Mouse (Mus musculus) small intestine, adult 2 months (tissue): ENCODE measurements around the gene Rabep1.

Experiments used
- CTCF ChIP-seq: fragments of 200-500 bp; IDR thresholded peaks from 2 replicates; pipeline ENCODE4 v1.5.1; 2012; ENCODE audit warnings: low read depth, mild to moderate bottlenecking, control low read depth, inconsistent platforms, low read length, moderate library complexity, mixed read lengths; ENCODE audit not compliant: insufficient replicate concordance, insufficient read length; ENCODE audit errors: extremely low read depth
- POLR2A ChIP-seq: fragments of 200-500 bp; IDR thresholded peaks from 2 replicates; pipeline ENCODE4 v1.6.1; 2012; ENCODE audit warnings: low read depth, mild to moderate bottlenecking, control low read depth, inconsistent platforms, low read length, moderate library complexity

DNA sequence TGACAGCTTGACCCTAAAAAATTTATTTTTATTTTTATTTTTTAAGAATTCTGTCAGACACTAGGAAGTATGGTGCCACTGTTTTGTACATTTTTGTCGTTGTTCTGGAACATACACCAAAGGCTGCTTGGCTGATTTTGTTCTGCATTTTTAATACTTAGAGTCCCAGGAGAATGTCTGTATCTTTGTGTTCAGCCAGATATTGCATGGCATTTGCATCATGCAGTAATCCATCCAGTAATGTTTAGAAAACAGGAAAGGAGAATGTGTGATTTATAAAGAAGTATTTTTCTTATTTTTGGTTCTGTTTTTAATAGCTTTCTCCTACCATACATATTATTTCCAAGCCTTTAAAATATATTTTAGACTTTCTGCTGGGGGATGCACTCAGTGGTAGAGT lies 67.3 kb downstream of the Rabep1 start:
- TF ChIP-seq POLR2A = no peak
- no peak for TF ChIP-seq CTCF
